Mouse (Mus musculus) forelimb bud, embryonic 11.5 days (tissue): ENCODE measurements around the gene Bmper.

ENCODE experiments used
- DNase-seq: peaks from one replicate; pipeline ENCODE4 v3.0.0-alpha.2; 2012; ENCODE audit warnings: low read depth, low spot score

The Bmper gene

GRCm38 (mm10) chr9:23222841-23223548 is at the start of gene Bmper:
Bmper (plus strand) TSS chr9:23223076.
- DNase-seq: peak; percentile 43

- DNase-seq: no peak
Measured at GRCm38 (mm10) chr9:23177476-23177875, 45.4 kb upstream of the Bmper start.

- DNase-seq: no peak
Measured at GRCm38 (mm10) chr9:23187181-23187580, 35.7 kb upstream of the Bmper start.

- no peak for DNase-seq
Measured at GRCm38 (mm10) chr9:23188136-23188535, 34.7 kb upstream of the Bmper start.

- no peak for DNase-seq
Measured at GRCm38 (mm10) chr9:23190950-23191349, 31.9 kb upstream of the Bmper start.

- DNase-seq: peak; percentile 25
Measured at GRCm38 (mm10) chr9:23191431-23191830, 31.4 kb upstream of the Bmper start.

- DNase-seq: no peak
Measured at GRCm38 (mm10) chr9:23192567-23193331, 30.1 kb upstream of the Bmper start.

- no peak for DNase-seq
Measured at GRCm38 (mm10) chr9:23198996-23199395, 23.9 kb upstream of the Bmper start.

- no peak for DNase-seq
Measured at GRCm38 (mm10) chr9:23199841-23200240, 23.0 kb upstream of the Bmper start.

- DNase-seq: no peak
Measured at GRCm38 (mm10) chr9:23200828-23201227, 22.0 kb upstream of the Bmper start.

- DNase-seq: no peak
Measured at GRCm38 (mm10) chr9:23202431-23202830, 20.4 kb upstream of the Bmper start.

- peak; percentile 7 for DNase-seq
Measured at GRCm38 (mm10) chr9:23204339-23205288, 18.3 kb upstream of the Bmper start.

- DNase-seq: peak; percentile 28
Measured at GRCm38 (mm10) chr9:23205304-23205703, 17.6 kb upstream of the Bmper start.

- DNase-seq: no peak
Measured at GRCm38 (mm10) chr9:23205757-23206156, 17.1 kb upstream of the Bmper start.

GRCm38 (mm10) chr9:23206181-23206580 is 16.7 kb upstream of the Bmper start:
- DNase-seq: no peak

- peak; percentile 79 for DNase-seq
Measured at GRCm38 (mm10) chr9:23212303-23212702, 10.6 kb upstream of the Bmper start.

GRCm38 (mm10) chr9:23219754-23220153 is 3.1 kb upstream of the Bmper start:
- DNase-seq: no peak

GRCm38 (mm10) chr9:23221976-23222375 is 900 bp upstream of the Bmper start:
- DNase-seq: no peak

- peak; percentile 33 for DNase-seq
Measured at GRCm38 (mm10) chr9:23222492-23222840, 410 bp upstream of the Bmper start.

GRCm38 (mm10) chr9:23223549-23224077 is 737 bp downstream of the Bmper start:
- no peak for DNase-seq

- no peak for DNase-seq
Measured at GRCm38 (mm10) chr9:23233464-23234121, 10.7 kb downstream of the Bmper start.
